Mouse (Mus musculus): ENCODE data around the gene Shld2. TPM values are rescaled to one million over a fixed set of nuclear protein-coding genes. Genes with fewer than 3 reads are reported as not detected.

The Shld2 gene
- polyA plus RNA-seq, 1 experiment from 2014 or later: 7.2 TPM

DNA sequence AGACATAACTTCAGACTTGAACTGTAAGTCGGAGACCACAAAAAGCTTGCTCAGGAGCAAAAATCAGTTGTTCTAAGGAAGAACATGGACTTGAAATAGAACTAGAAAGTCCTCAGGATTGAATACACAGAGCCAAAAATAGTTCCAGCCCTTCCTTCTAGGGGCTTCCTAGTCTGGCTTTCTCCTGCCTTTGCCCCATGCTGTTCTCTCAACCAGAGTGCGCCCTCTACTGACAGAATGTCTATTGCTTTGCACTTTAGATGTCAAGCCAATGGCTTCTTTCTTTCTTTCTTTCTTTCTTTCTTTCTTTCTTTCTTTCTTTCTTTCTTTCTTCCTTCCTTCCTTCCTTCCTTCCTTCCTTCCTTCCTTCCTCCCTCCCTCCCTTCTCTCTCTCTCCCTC is 101.6 kb downstream of the Shld2 start:
- no peak for ATAC-seq
- Histone ChIP-seq H3K9ac (replicated peaks) (no peak overlapping the region), H3K4me2 (replicated peaks) (no peak overlapping the region), H3K27ac (no peak overlapping the region), H3K9me3 (no peaks in the 10 kb centered on the region), H3K36me3 (no peaks in the 10 kb centered on the region), H3K27me3 (no peaks in the 10 kb centered on the region), H3K4me1 (replicated peaks) (no peaks in the 10 kb centered on the region), H3K4me3 (replicated peaks) (no peak overlapping the region)
- WGBS: 57% methylated on average over 2 of the region's 2 CpGs

DNA sequence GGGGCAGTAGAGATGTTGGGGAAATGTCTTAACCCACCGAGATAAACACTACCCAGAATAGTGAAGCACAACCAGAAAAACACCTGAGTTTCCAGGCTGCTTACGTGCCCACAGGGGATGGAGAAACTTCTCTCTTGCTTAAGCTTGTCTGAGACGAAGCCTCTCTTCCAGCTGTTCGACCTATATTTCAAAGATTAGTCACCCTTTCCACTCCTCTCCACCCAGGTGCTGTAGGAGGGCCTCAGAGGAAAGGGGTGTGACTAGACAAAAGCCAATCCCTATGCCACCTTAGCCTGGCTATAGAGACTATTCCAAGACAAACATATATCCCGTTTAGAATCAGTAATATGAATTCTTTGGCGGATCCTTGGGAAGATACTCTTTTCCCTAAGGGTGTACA is 102.3 kb downstream of the Shld2 start:
- 77% methylated on average over 6 of the region's 6 CpGs for WGBS
- Histone ChIP-seq H3K9ac (replicated peaks) (no peak overlapping the region), H3K4me1 (replicated peaks) (no peaks in the 10 kb centered on the region), H3K4me2 (replicated peaks) (no peak overlapping the region), H3K9me3 (no peaks in the 10 kb centered on the region), H3K4me3 (replicated peaks) (no peak overlapping the region), H3K36me3 (no peaks in the 10 kb centered on the region), H3K27me3 (no peaks in the 10 kb centered on the region), H3K27ac (no peak overlapping the region)
- ATAC-seq: no peak

DNA sequence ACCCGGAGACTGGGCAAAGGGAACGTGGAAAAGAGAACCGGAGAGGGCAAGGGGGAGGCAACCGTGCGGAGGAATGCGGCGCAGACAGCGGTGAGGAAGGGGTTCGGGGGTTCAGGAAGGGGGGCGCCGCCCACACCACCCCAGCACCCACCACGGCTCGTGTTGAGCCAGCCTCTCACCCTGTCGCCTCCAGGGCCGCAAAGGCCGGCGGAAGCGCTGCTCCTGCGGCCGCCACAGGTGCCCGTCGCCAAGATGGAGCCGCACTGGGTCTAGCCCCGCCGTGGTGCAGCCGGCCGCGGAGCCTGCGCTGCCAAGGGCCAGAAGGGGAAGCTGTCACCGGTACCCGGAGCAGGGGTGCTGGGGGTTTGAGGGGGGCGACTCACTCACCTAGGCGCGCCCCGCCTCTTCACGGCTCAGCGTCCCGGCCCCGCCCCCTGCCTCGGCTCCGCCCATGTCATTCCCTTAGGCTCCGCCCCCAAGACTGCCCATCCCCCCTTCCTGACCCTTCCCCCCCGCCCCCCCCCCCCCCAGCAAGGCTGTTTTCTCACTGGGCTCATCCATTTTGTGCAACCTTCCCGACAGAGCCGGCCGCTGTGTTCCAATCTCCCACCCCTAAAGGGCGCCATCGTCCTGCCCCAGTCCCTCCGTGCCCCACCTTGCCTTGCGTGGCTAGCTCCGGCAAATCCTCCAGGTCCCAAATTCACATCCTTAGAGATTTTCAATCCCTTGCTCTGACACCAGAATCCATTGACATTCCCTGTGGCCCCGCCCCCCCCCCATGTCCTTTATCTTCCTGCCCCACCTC is 108.9 kb downstream of the Shld2 start, which contains the start of gene Gprin2:
Gene Gprin2, minus strand, starts transcription at position 423 of the 805 bp plus-strand sequence.
- Histone ChIP-seq H3K27me3 (peaks cover 3% of the 10 kb centered on the region; the same call in 1 of the 2 replicates), H3K4me3 (replicated peaks) (peak within 1 kb of the TSS; percentile 81), H3K27ac (peak within 1 kb of the TSS; percentile 79), H3K36me3 (no peaks in the 10 kb centered on the region), H3K4me2 (replicated peaks) (peak within 1 kb of the TSS; percentile 86), H3K9ac (replicated peaks) (peak within 1 kb of the TSS; percentile 84), H3K4me1 (replicated peaks) (peaks cover 14% of the 10 kb centered on the region), H3K9me3 (no peaks in the 10 kb centered on the region)
- 5% methylated on average over 29 of the region's 52 CpGs for WGBS
- peak; percentile 84 for ATAC-seq

DNA sequence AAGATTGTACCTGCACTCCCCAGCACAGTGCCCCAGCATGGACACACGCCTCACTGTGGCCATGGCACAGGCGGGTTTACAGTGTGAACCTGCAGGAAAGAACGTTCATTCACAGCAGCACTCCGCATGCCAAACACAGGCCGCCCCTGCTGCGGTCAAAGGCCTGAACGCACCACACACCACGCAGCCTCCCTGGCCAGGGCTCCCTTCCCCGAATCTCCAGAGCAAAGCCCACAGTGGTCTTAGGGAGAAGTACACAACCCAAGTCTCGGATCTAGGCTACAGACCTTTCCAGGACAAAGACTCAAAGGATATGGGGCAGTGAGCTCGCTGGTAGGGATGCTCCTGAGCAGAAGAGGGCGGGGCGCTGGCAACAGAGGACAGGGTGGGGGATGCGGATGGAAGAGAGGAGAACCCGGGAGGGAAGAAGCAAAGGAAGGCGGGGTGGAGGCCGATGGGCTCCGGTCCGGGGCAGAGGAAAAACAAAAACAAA is 109.5 kb downstream of the Shld2 start:
- peak overlapping the region; percentile 81 for H3K4me3 ChIP-seq (replicated peaks)
- H3K27ac ChIP-seq: peak overlapping the region; percentile 79
- peaks cover 14% of the 10 kb centered on the region for H3K4me1 ChIP-seq (replicated peaks)
- under 1% methylated on average over 19 of the region's 19 CpGs for WGBS
- peak overlapping the region; percentile 84 for H3K9ac ChIP-seq (replicated peaks)
- peaks cover 3% of the 10 kb centered on the region; the same call in 1 of the 2 replicates for H3K27me3 ChIP-seq
- peak overlapping the region; percentile 86 for H3K4me2 ChIP-seq (replicated peaks)
- no peaks in the 10 kb centered on the region; the same call in 1 of the 2 replicates for H3K36me3 ChIP-seq
- ATAC-seq: peak; percentile 86
- no peaks in the 10 kb centered on the region for H3K9me3 ChIP-seq

DNA sequence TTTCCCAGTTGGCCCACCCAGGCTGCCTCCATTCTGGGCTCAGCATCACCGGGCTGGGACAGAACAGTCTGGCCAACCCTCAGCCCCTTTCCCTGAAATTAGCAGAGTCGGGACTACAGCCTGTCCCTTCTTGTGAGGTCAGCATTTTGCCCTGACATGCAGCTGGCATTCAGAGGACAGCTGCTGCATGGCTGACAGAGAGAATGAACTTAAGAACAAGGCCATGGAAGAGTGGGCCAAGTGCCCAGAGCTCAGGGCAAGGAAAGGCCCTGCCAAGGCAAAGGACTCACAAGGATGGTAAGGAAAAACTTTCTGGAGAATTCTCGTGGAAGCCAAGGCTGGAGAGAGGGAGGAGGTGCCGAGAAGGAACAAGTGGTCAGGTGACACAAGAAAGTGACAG is 113.6 kb downstream of the Shld2 start:
- no peak overlapping the region for H3K9ac ChIP-seq (replicated peaks)
- H3K4me1 ChIP-seq (replicated peaks): peaks cover 14% of the 10 kb centered on the region
- no peak overlapping the region for H3K27ac ChIP-seq
- no peak overlapping the region for H3K4me3 ChIP-seq (replicated peaks)
- no peak for ATAC-seq
- peaks cover 31% of the 10 kb centered on the region for H3K36me3 ChIP-seq
- H3K27me3 ChIP-seq: no peaks in the 10 kb centered on the region
- no peak overlapping the region for H3K4me2 ChIP-seq (replicated peaks)
- no peaks in the 10 kb centered on the region for H3K9me3 ChIP-seq
- 50% methylated on average over 4 of the region's 4 CpGs for WGBS

DNA sequence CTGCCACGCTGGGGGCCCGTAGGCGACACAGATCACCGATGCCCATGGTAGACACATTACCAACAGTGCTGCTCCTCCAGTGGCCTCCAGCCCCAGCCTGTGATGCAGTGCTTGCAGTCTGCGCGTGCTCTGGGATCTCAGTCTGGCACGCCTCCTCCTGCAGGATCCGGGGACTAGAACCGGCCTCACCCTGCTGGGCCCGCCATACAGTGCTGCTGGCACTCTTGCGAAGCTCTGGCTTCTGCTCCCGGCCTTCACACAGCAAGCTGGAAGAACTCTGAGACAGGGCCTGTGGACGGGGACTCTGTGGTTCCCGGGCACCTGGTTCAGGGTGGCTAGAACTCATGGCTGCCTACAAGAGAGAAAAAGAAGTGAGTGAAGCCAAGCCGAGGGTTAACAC is 114.8 kb downstream of the Shld2 start:
- H3K4me3 ChIP-seq (replicated peaks): no peak overlapping the region
- WGBS: 90% methylated on average over 15 of the region's 15 CpGs
- no peak overlapping the region for H3K4me2 ChIP-seq (replicated peaks)
- no peak overlapping the region for H3K9ac ChIP-seq (replicated peaks)
- H3K27ac ChIP-seq: no peak overlapping the region
- no peaks in the 10 kb centered on the region for H3K9me3 ChIP-seq
- peaks cover 13% of the 10 kb centered on the region for H3K4me1 ChIP-seq (replicated peaks)
- no peaks in the 10 kb centered on the region for H3K27me3 ChIP-seq
- peaks cover 32% of the 10 kb centered on the region for H3K36me3 ChIP-seq
- ATAC-seq: no peak

DNA sequence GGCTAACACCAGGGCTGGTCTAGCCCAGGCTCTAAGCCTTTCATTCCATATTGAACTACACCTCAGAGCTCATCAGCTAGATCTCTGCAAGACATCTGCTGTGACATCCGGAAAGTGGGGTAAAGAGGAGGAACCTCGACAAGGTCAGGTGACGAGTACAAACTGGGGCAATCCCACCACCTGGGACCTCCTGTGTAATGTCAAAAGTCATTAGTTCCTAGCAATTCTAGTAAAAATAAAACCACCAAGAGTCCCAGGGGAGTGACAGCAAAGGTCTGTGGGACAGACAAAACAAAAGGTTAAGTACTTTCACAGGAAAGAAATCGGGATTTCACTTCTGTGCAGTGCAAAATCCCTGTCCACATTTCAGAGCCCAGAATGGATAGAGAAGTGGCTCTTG is 116.4 kb downstream of the Shld2 start:
- no peaks in the 10 kb centered on the region for H3K27me3 ChIP-seq
- no peaks in the 10 kb centered on the region for H3K4me1 ChIP-seq (replicated peaks)
- no peak overlapping the region for H3K4me2 ChIP-seq (replicated peaks)
- no peaks in the 10 kb centered on the region for H3K9me3 ChIP-seq
- 78% methylated on average over 4 of the region's 4 CpGs for WGBS
- H3K9ac ChIP-seq (replicated peaks): no peak overlapping the region
- no peak for ATAC-seq
- no peak overlapping the region for H3K4me3 ChIP-seq (replicated peaks)
- peaks cover 32% of the 10 kb centered on the region for H3K36me3 ChIP-seq
- no peak overlapping the region for H3K27ac ChIP-seq

DNA sequence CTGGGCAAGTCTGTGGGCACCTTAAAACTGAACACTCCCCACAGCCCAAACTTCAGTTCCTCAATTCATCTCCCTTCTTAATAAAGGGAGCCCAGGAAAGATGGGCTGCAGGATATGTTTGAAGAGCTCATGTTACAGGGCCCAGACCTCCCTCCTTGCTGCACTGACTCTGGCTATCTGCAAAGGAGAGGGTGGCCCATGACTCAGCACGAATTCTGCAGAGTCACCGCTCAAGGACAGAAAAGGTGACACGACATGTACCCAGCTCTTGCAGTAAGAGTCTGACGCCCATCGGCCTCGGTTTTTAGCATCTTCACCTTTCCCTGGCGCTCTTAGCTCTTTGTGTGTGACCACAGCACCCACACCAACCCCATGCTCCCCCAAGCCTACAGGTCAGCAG is 119.9 kb downstream of the Shld2 start:
- WGBS: 76% methylated on average over 7 of the region's 7 CpGs
- Histone ChIP-seq H3K4me3 (replicated peaks) (no peak overlapping the region), H3K36me3 (peaks cover 29% of the 10 kb centered on the region), H3K27ac (no peak overlapping the region), H3K9ac (replicated peaks) (no peak overlapping the region), H3K4me1 (replicated peaks) (no peaks in the 10 kb centered on the region), H3K27me3 (no peaks in the 10 kb centered on the region), H3K4me2 (replicated peaks) (no peak overlapping the region), H3K9me3 (no peaks in the 10 kb centered on the region)
- no peak for ATAC-seq

DNA sequence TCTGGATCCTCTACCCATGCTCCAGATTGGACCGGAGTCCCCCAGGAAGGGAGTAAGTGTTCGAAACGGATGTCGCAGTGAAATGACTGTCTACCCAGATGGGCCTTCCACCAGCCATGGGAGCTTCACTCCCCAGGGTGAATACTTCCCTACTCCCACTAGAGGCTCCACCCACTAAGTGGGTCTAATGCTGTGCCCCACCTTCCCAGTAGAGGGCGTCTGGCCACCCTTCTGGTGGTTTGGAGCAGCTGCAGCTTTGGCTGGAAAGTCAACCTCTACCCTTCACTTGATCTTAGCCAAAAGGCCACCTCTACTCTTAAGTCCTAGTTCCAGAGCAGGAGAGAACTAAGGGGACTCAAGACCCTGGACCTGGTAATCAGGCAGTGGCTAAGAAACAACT is 121.7 kb downstream of the Shld2 start:
- no peak overlapping the region for H3K4me3 ChIP-seq (replicated peaks)
- ATAC-seq: no peak
- no peaks in the 10 kb centered on the region for H3K4me1 ChIP-seq (replicated peaks)
- H3K9ac ChIP-seq (replicated peaks): no peak overlapping the region
- H3K9me3 ChIP-seq: no peaks in the 10 kb centered on the region
- peaks cover 12% of the 10 kb centered on the region for H3K36me3 ChIP-seq
- H3K27me3 ChIP-seq: no peaks in the 10 kb centered on the region
- WGBS: 63% methylated on average over 5 of the region's 5 CpGs
- H3K4me2 ChIP-seq (replicated peaks): no peak overlapping the region
- no peak overlapping the region for H3K27ac ChIP-seq

Other genes with a start within 250 kb of the Shld2 start
- not detected in 2 replicates for gene Anxa8, start 224.5 kb downstream of the Shld2 start, polyA plus RNA-seq (2015; fragmentation: Nextera tagmentation; extraction: Ambion mirVana)
- not detected in 2 replicates for gene A630023A22Rik, start 207.7 kb downstream of the Shld2 start, polyA plus RNA-seq (2015; fragmentation: Nextera tagmentation; extraction: Ambion mirVana)
- gene Npy4r, start 158.0 kb downstream of the Shld2 start, polyA plus RNA-seq (2015; fragmentation: Nextera tagmentation; extraction: Ambion mirVana): 0.11 and 0.14 TPM in 2 replicates
- gene Gprin2, start 108.8 kb downstream of the Shld2 start, polyA plus RNA-seq (2015; fragmentation: Nextera tagmentation; extraction: Ambion mirVana): 5.3 and 5.4 TPM in 2 replicates
- gene Syt15, start 90.9 kb downstream of the Shld2 start, polyA plus RNA-seq (2015; fragmentation: Nextera tagmentation; extraction: Ambion mirVana): 0.49 and 0.63 TPM in 2 replicates
- 79.2 and 91.7 TPM in 2 replicates for gene Glud1, start 234 bp upstream of the Shld2 start, polyA plus RNA-seq (2015; fragmentation: Nextera tagmentation; extraction: Ambion mirVana)
- gene Fam25c, start 44.9 kb upstream of the Shld2 start, polyA plus RNA-seq (2015; fragmentation: Nextera tagmentation; extraction: Ambion mirVana): not detected in 2 replicates
- 57.7 and 61.2 TPM in 2 replicates for gene Sncg, start 64.3 kb upstream of the Shld2 start, polyA plus RNA-seq (2015; fragmentation: Nextera tagmentation; extraction: Ambion mirVana)
- 4.9 and 5.5 TPM in 2 replicates for gene Mmrn2, start 65.0 kb upstream of the Shld2 start, polyA plus RNA-seq (2015; fragmentation: Nextera tagmentation; extraction: Ambion mirVana)
- 18.1 and 21.4 TPM in 2 replicates for gene Bmpr1a, start 192.8 kb upstream of the Shld2 start, polyA plus RNA-seq (2015; fragmentation: Nextera tagmentation; extraction: Ambion mirVana)
- not detected in 2 replicates for gene 9230112D13Rik, start 212.3 kb upstream of the Shld2 start, polyA plus RNA-seq (2015; fragmentation: Nextera tagmentation; extraction: Ambion mirVana)